Mouse (Mus musculus) cortical plate, adult 2 months (tissue): Measurements from ENCODE around the gene Ldah.

Source experiments
- CTCF ChIP-seq: fragments of 200-500 bp; IDR thresholded peaks from 2 replicates; pipeline ENCODE4 v1.5.1; 2011; ENCODE audit warnings: mild to moderate bottlenecking, control low read depth, low read length; ENCODE audit not compliant: insufficient read depth; ENCODE audit errors: extremely low read depth
- POLR2A ChIP-seq: fragments of 200-500 bp; IDR thresholded peaks from 2 replicates; pipeline ENCODE4 v1.6.1; 2011; ENCODE audit warnings: mild to moderate bottlenecking, low read length, control low read depth; ENCODE audit not compliant: insufficient read depth; ENCODE audit errors: extremely low read depth

- TF ChIP-seq POLR2A (no peak), CTCF (no peak)
These were observed 27.0 kb upstream of the Ldah start for GRCm38 (mm10) chr12:8180921-8181320.
